In genomic region chr10:80296824-80297223, GRCm38 (mm10) we compare ENCODE assay signal across 10 mouse cellular contexts. TPM values are rescaled to one million over a fixed set of nuclear protein-coding genes. Genes with fewer than 3 reads are reported as not detected.
A peak's percentile ranks its signal among the peaks of the same experiment; 100 is the strongest.
DNase-seq lines count a peak whose midpoint lies in the region; ATAC-seq and TF ChIP-seq lines count a peak whose summit lies in the region.
"Had no signal": no experiment of that assay in that cellular context is flagged by ENCODE, and none has a peak within 500 bp of the region (broad histone marks: within the 10 kb centered on the region; RNA-seq: fewer than 3 reads in every experiment).

No protein-coding gene starts in this region.

- H3K9ac ChIP-seq in limb, embryonic 13.5 days: peak overlapping the region; percentile 62
- 0 out of 2 replicates have a peak overlapping the region, but pooled peaks have one; percentile 2 for H3K9ac ChIP-seq in stomach, embryonic 16.5 days (ENCODE audit: low read length)
- no peak overlapping the region for H3K9ac ChIP-seq in liver, postnatal 0 days (replicated peaks)
- no peak overlapping the region for H3K9ac ChIP-seq in intestine, embryonic 15.5 days
- H3K9ac ChIP-seq: liver, embryonic 15.5 days had no signal

- peak; percentile 73 for DNase-seq in cerebellum, adult 11-12 months
- DNase-seq in cerebellum, adult 8-10 months: no peak
- DNase-seq in liver, postnatal 0 days: no peak

- H3K4me1 ChIP-seq in megakaryocyte, embryonic 14.5 days: peaks cover 88% of the 10 kb centered on the region
- H3K4me1 ChIP-seq in limb, embryonic 13.5 days: peaks cover 49% of the 10 kb centered on the region
- H3K4me1 ChIP-seq in stomach, embryonic 16.5 days (ENCODE audit: control insufficient read depth, insufficient read depth, low read length): peaks cover 15% of the 10 kb centered on the region
- H3K4me1 ChIP-seq in liver, postnatal 0 days (ENCODE audit: insufficient read depth): peaks cover 18% of the 10 kb centered on the region
- peaks cover 26% of the 10 kb centered on the region for H3K4me1 ChIP-seq in intestine, embryonic 15.5 days (replicated peaks)

- H3K4me2 ChIP-seq in limb, embryonic 13.5 days (replicated peaks): peak overlapping the region; percentile 71
- H3K4me2 ChIP-seq in stomach, embryonic 16.5 days (ENCODE audit: low read depth, low read length): no peak overlapping the region
- no peak overlapping the region for H3K4me2 ChIP-seq in liver, postnatal 0 days (ENCODE audit: low read depth, low read length)
- no peak overlapping the region for H3K4me2 ChIP-seq in intestine, embryonic 15.5 days (replicated peaks)

- peak overlapping the region; percentile 82 for H3K4me3 ChIP-seq in megakaryocyte, embryonic 14.5 days (replicated peaks)
- H3K4me3 ChIP-seq in limb, embryonic 13.5 days: peak overlapping the region; percentile 45; the same call in 1 of the 2 replicates
- H3K4me3 ChIP-seq in stomach, embryonic 16.5 days (replicated peaks; ENCODE audit: low read length): no peak overlapping the region
- H3K4me3 ChIP-seq in liver, postnatal 0 days (ENCODE audit: low read depth, low read length): no peak overlapping the region
- H3K4me3 ChIP-seq in intestine, embryonic 15.5 days (replicated peaks): no peak overlapping the region
- H3K4me3 ChIP-seq: myocyte had no signal

- H3K36me3 ChIP-seq in megakaryocyte, embryonic 14.5 days (replicated peaks; ENCODE audit: low read length): peaks cover 21% of the 10 kb centered on the region
- peaks cover 21% of the 10 kb centered on the region for H3K36me3 ChIP-seq in limb, embryonic 13.5 days
- H3K36me3 ChIP-seq in stomach, embryonic 16.5 days (ENCODE audit: control insufficient read depth, insufficient read depth, low read length): 0 out of 2 replicates have a peak, but pooled peaks cover 8% of the 10 kb centered on the region
- H3K36me3 ChIP-seq in liver, postnatal 0 days (replicated peaks; ENCODE audit: insufficient read depth, low read length): peaks cover 11% of the 10 kb centered on the region
- H3K36me3 ChIP-seq in intestine, embryonic 15.5 days: peaks cover 12% of the 10 kb centered on the region

- H3K27me3 ChIP-seq in megakaryocyte, embryonic 14.5 days (replicated peaks): peaks cover 45% of the 10 kb centered on the region
- H3K27me3 ChIP-seq in limb, embryonic 13.5 days: peaks cover 53% of the 10 kb centered on the region
- peaks cover 39% of the 10 kb centered on the region for H3K27me3 ChIP-seq in stomach, embryonic 16.5 days (ENCODE audit: control insufficient read depth, insufficient read depth, low read length)
- H3K27me3 ChIP-seq in liver, postnatal 0 days (ENCODE audit: insufficient read depth, low read length): peaks cover 56% of the 10 kb centered on the region
- H3K27me3 ChIP-seq in intestine, embryonic 15.5 days (replicated peaks): peaks cover 44% of the 10 kb centered on the region

- ATAC-seq in megakaryocyte, adult 5-6 weeks (ENCODE audit: poor library complexity, severe bottlenecking): no peak
- ATAC-seq in limb, embryonic 13.5 days (ENCODE audit: low FRiP score, low read depth): no peak
- ATAC-seq in stomach, embryonic 16.5 days (ENCODE audit: insufficient read depth, low FRiP score): no peak
- no peak for ATAC-seq in liver, postnatal 0 days
- ATAC-seq in intestine, embryonic 15.5 days: no peak

- H3K27ac ChIP-seq in limb, embryonic 13.5 days: peak overlapping the region; percentile 28; the same call in 1 of the 2 replicates
- H3K27ac ChIP-seq in stomach, embryonic 16.5 days (ENCODE audit: low read length): no peak overlapping the region
- H3K27ac ChIP-seq in liver, postnatal 0 days (ENCODE audit: low read depth): no peak overlapping the region
- H3K27ac ChIP-seq in intestine, embryonic 15.5 days: no peak overlapping the region
- H3K27ac ChIP-seq: liver, embryonic 15.5 days had no signal

- no peak for TF ChIP-seq EP300 in liver, postnatal 0 days (IDR thresholded peaks at IDR 0.05; ENCODE audit: low read depth)

- TF ChIP-seq CTCF in liver, postnatal 0 days (IDR thresholded peaks at IDR 0.05; ENCODE audit: low read depth): no peak

- no peaks in the 10 kb centered on the region for H3K9me3 ChIP-seq in megakaryocyte, embryonic 14.5 days
- no peaks in the 10 kb centered on the region for H3K9me3 ChIP-seq in limb, embryonic 13.5 days
- no peaks in the 10 kb centered on the region for H3K9me3 ChIP-seq in stomach, embryonic 16.5 days (replicated peaks; ENCODE audit: control insufficient read depth, low read length)
- no peaks in the 10 kb centered on the region for H3K9me3 ChIP-seq in liver, postnatal 0 days (ENCODE audit: low read length)
- no peaks in the 10 kb centered on the region for H3K9me3 ChIP-seq in intestine, embryonic 15.5 days
- H3K9me3 ChIP-seq: liver, embryonic 15.5 days had no signal

- WGBS in limb, embryonic 13.5 days: 88% methylated on average over 5 of the region's 5 CpGs
- 79% methylated on average over 5 of the region's 5 CpGs for WGBS in stomach, embryonic 16.5 days
- WGBS in liver, postnatal 0 days (ENCODE audit: insufficient replicate concordance): 78% methylated on average over 5 of the region's 5 CpGs
- WGBS in intestine, embryonic 15.5 days: 80% methylated on average over 5 of the region's 5 CpGs

RNA-seq across cellular contexts. Expression of gene Apc2, which starts 1.0 kb away (rescaled TPM):
- 0.92 and 4.5 TPM in 2 replicates for polyA plus RNA-seq in megakaryocyte, embryonic 14.5 days (2012; ENCODE audit: insufficient read depth, low replicate concordance)
- total RNA-seq in megakaryocyte, adult 5-6 weeks (2015): not detected in 2 replicates
- total RNA-seq in megakaryocyte, adult 5-6 weeks (2017): not detected in 2 replicates
- polyA plus RNA-seq in limb, embryonic 13.5 days (2015; fragmentation: Nextera tagmentation; extraction: Ambion mirVana): 3.3 and 3.8 TPM in 2 replicates
- polyA plus RNA-seq in stomach, embryonic 16.5 days (2015; fragmentation: Nextera tagmentation; extraction: Ambion mirVana): 3.3 and 4.3 TPM in 2 replicates
- polyA plus RNA-seq in liver, postnatal 0 days (2015; fragmentation: Nextera tagmentation; extraction: Ambion mirVana): 0.05 and 0.20 TPM in 2 replicates
- polyA plus RNA-seq in intestine, embryonic 15.5 days (2015; fragmentation: Nextera tagmentation; extraction: Ambion mirVana): 4.9 and 6.5 TPM in 2 replicates

RNA-seq across cellular contexts. Expression of gene Rps15, which starts 4.6 kb away (rescaled TPM):
- 7,349 and 10,126 TPM in 2 replicates for polyA plus RNA-seq in megakaryocyte, embryonic 14.5 days (2012; ENCODE audit: insufficient read depth, low replicate concordance)
- 1,580 and 1,599 TPM in 2 replicates for total RNA-seq in megakaryocyte, adult 5-6 weeks (2015)
- total RNA-seq in megakaryocyte, adult 5-6 weeks (2017): 1,732 and 1,915 TPM in 2 replicates
- polyA plus RNA-seq in limb, embryonic 13.5 days (2015; fragmentation: Nextera tagmentation; extraction: Ambion mirVana): 908 and 936 TPM in 2 replicates
- polyA plus RNA-seq in stomach, embryonic 16.5 days (2015; fragmentation: Nextera tagmentation; extraction: Ambion mirVana): 807 and 821 TPM in 2 replicates
- 453 and 466 TPM in 2 replicates for polyA plus RNA-seq in liver, postnatal 0 days (2015; fragmentation: Nextera tagmentation; extraction: Ambion mirVana)
- polyA plus RNA-seq in intestine, embryonic 15.5 days (2015; fragmentation: Nextera tagmentation; extraction: Ambion mirVana): 974 and 1,020 TPM in 2 replicates

RNA-seq across cellular contexts. Expression of gene 2310011J03Rik, which starts 23.5 kb away (rescaled TPM):
- polyA plus RNA-seq in megakaryocyte, embryonic 14.5 days (2012; ENCODE audit: insufficient read depth, low replicate concordance): 62.0 and 88.2 TPM in 2 replicates
- total RNA-seq in megakaryocyte, adult 5-6 weeks (2015): 25.6 and 27.4 TPM in 2 replicates
- total RNA-seq in megakaryocyte, adult 5-6 weeks (2017): 13.8 and 17.8 TPM in 2 replicates
- 50.7 and 51.2 TPM in 2 replicates for polyA plus RNA-seq in limb, embryonic 13.5 days (2015; fragmentation: Nextera tagmentation; extraction: Ambion mirVana)
- 46.6 and 48.1 TPM in 2 replicates for polyA plus RNA-seq in stomach, embryonic 16.5 days (2015; fragmentation: Nextera tagmentation; extraction: Ambion mirVana)
- polyA plus RNA-seq in liver, postnatal 0 days (2015; fragmentation: Nextera tagmentation; extraction: Ambion mirVana): 25.5 and 27.4 TPM in 2 replicates
- 51.4 and 51.5 TPM in 2 replicates for polyA plus RNA-seq in intestine, embryonic 15.5 days (2015; fragmentation: Nextera tagmentation; extraction: Ambion mirVana)

RNA-seq across cellular contexts. Expression of gene Pcsk4, which starts 32.5 kb away (rescaled TPM):
- 15.1 and 26.0 TPM in 2 replicates for polyA plus RNA-seq in megakaryocyte, embryonic 14.5 days (2012; ENCODE audit: insufficient read depth, low replicate concordance)
- 0.32 and 0.83 TPM in 2 replicates for total RNA-seq in megakaryocyte, adult 5-6 weeks (2015)
- not detected in 2 replicates for total RNA-seq in megakaryocyte, adult 5-6 weeks (2017)
- polyA plus RNA-seq in limb, embryonic 13.5 days (2015; fragmentation: Nextera tagmentation; extraction: Ambion mirVana): 4.8 and 6.5 TPM in 2 replicates
- 3.7 and 4.4 TPM in 2 replicates for polyA plus RNA-seq in stomach, embryonic 16.5 days (2015; fragmentation: Nextera tagmentation; extraction: Ambion mirVana)
- polyA plus RNA-seq in liver, postnatal 0 days (2015; fragmentation: Nextera tagmentation; extraction: Ambion mirVana): 5.6 TPM in 2 replicates
- polyA plus RNA-seq in intestine, embryonic 15.5 days (2015; fragmentation: Nextera tagmentation; extraction: Ambion mirVana): 8.1 and 8.8 TPM in 2 replicates

RNA-seq across cellular contexts. Expression of gene Reep6, which starts 32.9 kb away (rescaled TPM):
- 19.0 and 21.1 TPM in 2 replicates for polyA plus RNA-seq in megakaryocyte, embryonic 14.5 days (2012; ENCODE audit: insufficient read depth, low replicate concordance)
- total RNA-seq in megakaryocyte, adult 5-6 weeks (2015): 0.16 and 0.96 TPM in 2 replicates
- total RNA-seq in megakaryocyte, adult 5-6 weeks (2017): 0.37 TPM in 1 of 2 replicates, not detected in the other
- 6.1 and 6.3 TPM in 2 replicates for polyA plus RNA-seq in limb, embryonic 13.5 days (2015; fragmentation: Nextera tagmentation; extraction: Ambion mirVana)
- 45.2 and 51.1 TPM in 2 replicates for polyA plus RNA-seq in stomach, embryonic 16.5 days (2015; fragmentation: Nextera tagmentation; extraction: Ambion mirVana)
- 167 and 174 TPM in 2 replicates for polyA plus RNA-seq in liver, postnatal 0 days (2015; fragmentation: Nextera tagmentation; extraction: Ambion mirVana)
- 132 and 159 TPM in 2 replicates for polyA plus RNA-seq in intestine, embryonic 15.5 days (2015; fragmentation: Nextera tagmentation; extraction: Ambion mirVana)

Comparison
In these comparisons a context has a peak if more than half of its experiments do, and no peak if none do; other contexts are left out.
1. H3K4me3 ChIP-seq: peak in megakaryocyte, embryonic 14.5 days (single experiment) and limb, embryonic 13.5 days (single experiment); none in stomach, embryonic 16.5 days (single experiment), liver, postnatal 0 days (single experiment) and intestine, embryonic 15.5 days (single experiment).
2. H3K9ac ChIP-seq: peak in limb, embryonic 13.5 days (single experiment) and stomach, embryonic 16.5 days (single experiment); none in liver, postnatal 0 days (single experiment) and intestine, embryonic 15.5 days (single experiment).